Mouse (Mus musculus): ENCODE results near the gene Tradd. TPM values are rescaled to one million over a fixed set of nuclear protein-coding genes. Genes with fewer than 3 reads are reported as not detected.
A peak's percentile ranks its signal among the peaks of the same experiment; 100 is the strongest.

The Tradd gene
- polyA plus RNA-seq, 2 experiments: 5.5 to 11.5 TPM

GRCm38 (mm10) chr8:105310118-105310517 is 45.7 kb upstream of the Tradd start:
- TF ChIP-seq CTCF (IDR thresholded peaks at IDR 0.05; ENCODE audit: low read depth): no peak
- no peak for TF ChIP-seq EP300 (IDR thresholded peaks at IDR 0.05; ENCODE audit: low read depth)
- ATAC-seq (ENCODE audit: insufficient read depth) (no peak), DNase-seq (ENCODE audit: low read depth in 3 of 3, low spot score in 3 of 3) (no peak)
- peaks cover 30 to 35% of the 10 kb centered on the region in 2 experiments for H3K4me1 ChIP-seq (replicated peaks; ENCODE audit: control insufficient read depth in 2 of 2, insufficient read depth in 2 of 2, low read length in 1 of 2)
- H3K9me3 ChIP-seq (ENCODE audit: control insufficient read depth, low read length): no peaks in the 10 kb centered on the region
- no peak overlapping the region for H3K9ac ChIP-seq (replicated peaks)
- H3K27me3 ChIP-seq (ENCODE audit: control insufficient read depth, insufficient read depth, low read length): no peaks in the 10 kb centered on the region
- H3K4me2 ChIP-seq (ENCODE audit: low read depth): no peak overlapping the region
- WGBS (ENCODE audit: insufficient replicate concordance): 88% methylated on average over 8 of the region's 8 CpGs
- peaks cover 71% of the 10 kb centered on the region for H3K36me3 ChIP-seq (replicated peaks; ENCODE audit: control insufficient read depth, insufficient read depth, low read depth)
- no peak overlapping the region for H3K4me3 ChIP-seq (ENCODE audit: insufficient read depth in 1 of 2, low read depth in 2 of 2, low read length in 2 of 2)
- H3K27ac ChIP-seq: no peak overlapping the region

- ATAC-seq (ENCODE audit: insufficient read depth) (no peak), DNase-seq (ENCODE audit: low read depth in 3 of 3, low spot score in 3 of 3) (no peak)
- peaks cover 71% of the 10 kb centered on the region for H3K36me3 ChIP-seq (replicated peaks; ENCODE audit: control insufficient read depth, insufficient read depth, low read depth)
- TF ChIP-seq CTCF (IDR thresholded peaks at IDR 0.05; ENCODE audit: low read depth) (no peak), EP300 (IDR thresholded peaks at IDR 0.05; ENCODE audit: low read depth) (no peak)
- H3K4me2 ChIP-seq (ENCODE audit: low read depth): no peak overlapping the region
- no peaks in the 10 kb centered on the region for H3K27me3 ChIP-seq (ENCODE audit: control insufficient read depth, insufficient read depth, low read length)
- no peaks in the 10 kb centered on the region for H3K9me3 ChIP-seq (ENCODE audit: control insufficient read depth, low read length)
- no peak overlapping the region for H3K4me3 ChIP-seq (ENCODE audit: insufficient read depth in 1 of 2, low read depth in 2 of 2, low read length in 2 of 2)
- H3K4me1 ChIP-seq (replicated peaks; ENCODE audit: control insufficient read depth in 2 of 2, insufficient read depth in 2 of 2, low read length in 1 of 2): peaks cover 30 to 40% of the 10 kb centered on the region in 2 experiments
- no peak overlapping the region for H3K9ac ChIP-seq (replicated peaks)
- H3K27ac ChIP-seq: no peak overlapping the region
- 86% methylated on average over 15 of the region's 15 CpGs for WGBS (ENCODE audit: insufficient replicate concordance)
Measured at GRCm38 (mm10) chr8:105309142-105309847, 44.9 kb upstream of the Tradd start.

- WGBS (ENCODE audit: insufficient replicate concordance): 88% methylated on average over 10 of the region's 10 CpGs
- Histone ChIP-seq H3K4me2 (ENCODE audit: low read depth) (no peak overlapping the region), H3K36me3 (replicated peaks; ENCODE audit: control insufficient read depth, insufficient read depth, low read depth) (peaks cover 71% of the 10 kb centered on the region), H3K4me3 (ENCODE audit: insufficient read depth in 1 of 2, low read depth in 2 of 2, low read length in 2 of 2) (no peak overlapping the region), H3K9ac (replicated peaks) (no peak overlapping the region), H3K9me3 (ENCODE audit: control insufficient read depth, low read length) (no peaks in the 10 kb centered on the region), H3K27ac (no peak overlapping the region), H3K27me3 (ENCODE audit: control insufficient read depth, insufficient read depth, low read length) (no peaks in the 10 kb centered on the region), H3K4me1 (replicated peaks; ENCODE audit: control insufficient read depth in 2 of 2, insufficient read depth in 2 of 2, low read length in 1 of 2) (peaks cover 21 to 40% of the 10 kb centered on the region in 2 experiments)
- ATAC-seq (ENCODE audit: insufficient read depth) (no peak), DNase-seq (ENCODE audit: low read depth in 3 of 3, low spot score in 3 of 3) (no peak)
- TF ChIP-seq EP300 (IDR thresholded peaks at IDR 0.05; ENCODE audit: low read depth): no peak
- no peak for TF ChIP-seq CTCF (IDR thresholded peaks at IDR 0.05; ENCODE audit: low read depth)
Measured at GRCm38 (mm10) chr8:105308428-105308827, 44.0 kb upstream of the Tradd start.

DNA sequence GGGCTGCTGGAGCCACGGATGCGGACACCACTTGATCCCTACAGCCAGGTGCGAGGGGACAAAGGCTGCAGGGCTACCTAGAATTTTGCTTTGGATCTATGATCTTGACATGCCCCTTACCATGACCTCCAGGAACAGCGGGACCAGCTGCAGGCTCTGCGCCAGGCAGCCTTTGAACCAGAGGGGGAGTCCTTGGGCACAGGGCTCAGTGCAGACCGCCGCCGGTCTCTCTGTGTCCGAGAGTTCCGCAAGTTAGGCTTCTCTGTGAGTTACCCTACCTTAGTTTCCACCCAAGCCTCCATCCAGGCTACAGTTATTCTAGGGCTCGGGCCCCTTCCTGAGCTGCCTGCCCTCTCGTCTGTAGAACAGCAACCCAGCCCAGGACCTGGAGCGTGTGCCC is 43.3 kb upstream of the Tradd start:
- 91% methylated on average over 13 of the region's 13 CpGs for WGBS (ENCODE audit: insufficient replicate concordance)

DNA sequence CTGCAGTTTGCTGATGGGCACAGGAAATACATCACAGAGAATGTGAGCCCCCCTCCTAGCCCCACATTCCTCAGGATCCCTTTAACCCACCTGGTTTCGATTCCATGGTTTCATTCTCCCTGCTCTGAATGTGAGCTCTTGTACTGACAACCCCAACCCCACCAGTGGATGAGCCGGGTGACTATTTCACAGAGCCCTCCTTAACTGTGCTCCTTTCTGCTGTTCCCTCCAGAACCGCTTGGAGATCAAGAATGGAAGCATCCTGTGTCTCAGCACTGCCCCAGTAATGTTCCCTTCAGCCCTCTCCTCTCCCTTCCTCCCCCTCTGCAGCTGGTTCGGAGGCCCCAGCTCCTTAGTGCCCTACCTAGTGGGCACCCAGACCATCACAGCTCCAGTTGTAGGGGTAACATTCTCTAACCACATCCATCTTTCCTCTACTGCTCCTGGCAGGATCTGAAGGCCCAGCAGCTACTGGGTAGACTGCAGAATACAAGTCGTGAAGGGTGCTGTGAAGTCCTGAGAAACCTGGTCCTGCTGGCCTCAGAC is 41.8 kb upstream of the Tradd start:
- TF ChIP-seq CTCF (IDR thresholded peaks at IDR 0.05; ENCODE audit: low read depth): peak; percentile 13; the same call in 1 of the 2 replicates
- no peak for TF ChIP-seq EP300 (IDR thresholded peaks at IDR 0.05; ENCODE audit: low read depth)
- Histone ChIP-seq H3K4me1 (replicated peaks; ENCODE audit: control insufficient read depth in 2 of 2, insufficient read depth in 2 of 2, low read length in 1 of 2) (peaks cover 20 to 41% of the 10 kb centered on the region in 2 experiments), H3K27me3 (ENCODE audit: control insufficient read depth, insufficient read depth, low read length) (no peaks in the 10 kb centered on the region), H3K27ac (peak overlapping the region; percentile 35), H3K9me3 (ENCODE audit: control insufficient read depth, low read length) (no peaks in the 10 kb centered on the region), H3K4me3 (ENCODE audit: insufficient read depth in 1 of 2, low read depth in 2 of 2, low read length in 2 of 2) (peak overlapping the region in 1 of 2 experiments; percentile 39; a peak in 1 of 4 replicates), H3K36me3 (replicated peaks; ENCODE audit: control insufficient read depth, insufficient read depth, low read depth) (peaks cover 75% of the 10 kb centered on the region), H3K9ac (replicated peaks) (no peak overlapping the region), H3K4me2 (ENCODE audit: low read depth) (peak overlapping the region; percentile 52)
- no peak for ATAC-seq (ENCODE audit: insufficient read depth)
- WGBS (ENCODE audit: insufficient replicate concordance): 67% methylated on average over 5 of the region's 5 CpGs
- DNase-seq (ENCODE audit: low read depth in 3 of 3, low spot score in 3 of 3): no peak

More for the DNA sequence above, 43.3 kb upstream of the Tradd start:
- Histone ChIP-seq H3K9ac (replicated peaks) (no peak overlapping the region), H3K4me1 (replicated peaks; ENCODE audit: control insufficient read depth in 2 of 2, insufficient read depth in 2 of 2, low read length in 1 of 2) (peaks cover 20 to 40% of the 10 kb centered on the region in 2 experiments), H3K27me3 (ENCODE audit: control insufficient read depth, insufficient read depth, low read length) (no peaks in the 10 kb centered on the region), H3K27ac (no peak overlapping the region), H3K9me3 (ENCODE audit: control insufficient read depth, low read length) (no peaks in the 10 kb centered on the region), H3K36me3 (replicated peaks; ENCODE audit: control insufficient read depth, insufficient read depth, low read depth) (peaks cover 71% of the 10 kb centered on the region), H3K4me3 (ENCODE audit: insufficient read depth in 1 of 2, low read depth in 2 of 2, low read length in 2 of 2) (no peak overlapping the region), H3K4me2 (ENCODE audit: low read depth) (no peak overlapping the region)
- TF ChIP-seq EP300 (IDR thresholded peaks at IDR 0.05; ENCODE audit: low read depth) (no peak), CTCF (IDR thresholded peaks at IDR 0.05; ENCODE audit: low read depth) (no peak)
- ATAC-seq (ENCODE audit: insufficient read depth) (no peak), DNase-seq (ENCODE audit: low read depth in 3 of 3, low spot score in 3 of 3) (no peak)

Data from liver, embryonic 14.5 days (tissue).